Mouse (Mus musculus): ENCODE results near the gene Agap3.

The Agap3 gene

DNA sequence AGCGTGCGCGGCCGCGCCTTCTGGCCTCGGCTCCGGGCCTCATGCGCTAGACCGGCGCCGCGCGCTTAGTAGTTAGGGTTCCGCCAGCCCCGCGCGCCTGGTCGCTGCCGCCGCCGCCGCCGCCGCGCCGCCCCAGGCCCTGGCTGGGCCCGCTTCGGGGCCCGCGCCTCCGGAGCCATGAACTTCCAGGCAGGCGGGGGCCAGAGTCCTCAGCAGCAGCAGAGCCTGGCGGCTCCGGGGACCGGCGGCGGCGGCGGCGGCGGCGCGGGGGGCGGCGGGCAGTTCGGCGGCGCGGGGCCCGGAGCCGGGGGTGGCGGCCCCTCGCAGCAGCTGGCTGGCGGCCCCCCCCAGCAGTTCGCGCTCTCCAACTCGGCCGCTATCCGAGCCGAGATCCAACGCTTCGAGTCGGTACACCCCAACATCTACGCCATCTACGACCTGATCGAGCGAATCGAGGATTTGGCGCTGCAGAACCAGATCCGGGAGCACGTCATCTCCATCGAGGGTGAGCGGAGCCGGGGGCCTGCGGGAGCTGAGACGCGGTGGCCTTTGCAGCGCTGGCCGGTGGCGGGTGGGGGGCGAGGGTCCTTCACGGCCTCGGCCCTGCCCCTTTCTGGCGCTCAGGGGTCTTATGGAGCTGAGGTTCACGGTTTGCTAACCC, at the start of gene Agap3:
Gene Agap3 (plus strand): TSS at position 148 of the 661 bp plus-strand sequence.
- no peak for DNase-seq (ENCODE audit: low spot score)

- DNase-seq (ENCODE audit: low spot score) = no peak
Observed at GRCm38 (mm10) chr5:24404594-24405360, 47.2 kb upstream of the Agap3 start.

GRCm38 (mm10) chr5:24405389-24405876, 46.5 kb upstream of the Agap3 start:
- DNase-seq (ENCODE audit: low spot score) = no peak

- DNase-seq (ENCODE audit: low spot score) = no peak
Observed at GRCm38 (mm10) chr5:24408651-24409050, 43.3 kb upstream of the Agap3 start.

DNA sequence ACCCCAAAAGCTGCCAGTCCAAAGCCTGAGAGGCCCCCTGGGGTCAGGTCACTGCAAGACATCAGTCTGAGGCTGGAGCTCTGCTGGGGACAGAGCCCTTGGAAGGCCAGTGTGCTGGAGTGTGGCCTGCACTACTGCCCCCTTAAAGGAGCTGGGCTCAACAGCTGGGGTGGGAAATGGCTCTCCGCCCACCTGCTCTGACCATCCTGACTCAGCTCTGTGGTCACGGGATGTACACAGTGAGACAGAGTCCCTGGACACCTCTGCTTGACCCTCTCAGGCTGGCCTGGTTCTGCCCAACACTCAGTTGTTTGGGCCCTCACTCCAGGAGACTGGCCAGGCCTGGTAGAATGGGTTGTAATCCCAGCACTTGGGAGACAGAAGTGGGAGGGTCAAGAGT, 42.5 kb upstream of the Agap3 start:
- no peak for DNase-seq (ENCODE audit: low spot score)

- no peak for DNase-seq (ENCODE audit: low spot score)
Observed at GRCm38 (mm10) chr5:24412063-24412462, 39.9 kb upstream of the Agap3 start.

- no peak for DNase-seq (ENCODE audit: low spot score)
Observed at GRCm38 (mm10) chr5:24413042-24413693, 38.8 kb upstream of the Agap3 start, which contains the start of gene Asic3. Gene Asic3, plus strand, starts transcription at chr5:24413392.

DNA sequence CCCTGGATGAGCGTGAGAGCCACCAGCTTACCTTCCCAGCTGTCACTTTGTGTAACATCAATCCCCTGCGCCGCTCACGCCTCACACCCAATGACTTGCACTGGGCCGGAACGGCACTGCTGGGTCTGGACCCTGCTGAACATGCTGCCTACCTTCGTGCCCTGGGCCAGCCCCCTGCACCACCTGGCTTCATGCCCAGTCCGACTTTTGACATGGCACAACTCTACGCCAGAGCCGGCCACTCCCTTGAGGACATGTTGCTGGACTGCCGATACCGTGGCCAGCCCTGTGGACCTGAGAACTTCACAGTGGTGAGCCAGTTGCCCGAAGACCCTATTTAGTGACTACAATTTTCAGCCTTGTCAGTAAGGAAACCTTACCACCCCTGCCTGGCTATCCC, 38.0 kb upstream of the Agap3 start:
- DNase-seq (ENCODE audit: low spot score) = no peak

DNA sequence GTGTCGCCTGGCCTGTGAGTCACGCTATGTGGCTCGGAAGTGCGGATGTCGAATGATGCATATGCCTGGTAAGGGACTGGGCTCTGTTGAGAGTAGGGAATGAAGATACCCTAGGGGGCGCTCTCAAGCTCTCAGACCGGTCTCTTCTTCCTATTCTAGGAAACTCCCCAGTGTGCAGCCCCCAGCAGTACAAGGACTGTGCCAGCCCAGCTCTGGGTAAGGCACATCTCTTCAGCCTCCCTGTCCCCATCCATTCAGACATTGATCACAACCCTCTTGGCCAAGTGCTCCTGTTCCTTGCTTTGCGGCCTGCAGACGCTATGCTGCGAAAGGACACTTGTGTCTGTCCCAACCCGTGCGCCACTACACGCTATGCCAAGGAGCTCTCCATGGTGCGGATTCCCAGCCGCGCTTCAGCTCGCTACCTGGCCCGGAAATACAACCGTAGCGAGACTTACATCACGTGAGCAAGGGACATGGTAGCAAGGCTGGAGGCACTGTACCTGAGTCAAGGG, 35.7 kb upstream of the Agap3 start:
- DNase-seq (ENCODE audit: low spot score) = no peak

DNA sequence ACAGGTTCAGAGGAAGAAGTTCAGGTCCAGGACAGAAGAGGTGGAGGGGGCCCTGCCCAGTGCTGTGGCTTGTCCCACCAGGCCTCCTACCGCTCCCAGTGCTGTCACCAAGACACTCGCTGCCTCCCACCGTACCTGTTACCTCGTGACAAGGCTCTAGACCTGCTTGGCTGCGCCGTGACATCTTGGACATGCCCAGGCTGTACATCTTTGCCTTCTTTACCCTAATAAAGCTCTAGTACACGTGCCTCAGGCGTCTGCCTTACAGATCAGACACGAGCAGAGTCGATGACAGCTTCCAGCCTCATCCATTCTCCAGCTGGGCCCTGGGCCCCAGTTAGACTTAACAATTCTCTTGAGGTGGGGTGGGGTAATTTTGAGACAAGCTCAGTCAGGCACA, 34.4 kb upstream of the Agap3 start:
- no peak for DNase-seq (ENCODE audit: low spot score)

DNA sequence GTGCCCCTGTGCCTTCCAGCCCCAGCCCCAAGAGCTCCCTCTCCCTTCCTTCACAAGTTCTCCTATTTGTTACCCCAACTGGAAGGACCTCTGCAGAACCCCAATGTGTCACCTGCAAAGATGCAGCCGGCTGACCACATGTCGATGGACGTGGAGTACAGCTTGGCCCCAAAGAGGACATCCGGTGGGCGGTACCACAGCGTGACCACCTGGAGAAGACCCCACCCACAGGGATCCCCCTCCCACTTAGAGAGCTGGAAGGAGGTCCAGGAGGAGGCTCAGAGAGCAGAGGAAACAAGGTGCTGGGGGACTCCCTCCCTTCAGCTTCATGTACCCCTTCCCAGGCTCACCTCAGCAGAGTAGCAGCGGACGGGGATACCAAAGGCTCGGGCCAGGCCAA, 31.6 kb upstream of the Agap3 start:
- no peak for DNase-seq (ENCODE audit: low spot score)

- peak; percentile 91 for DNase-seq (ENCODE audit: low spot score)
Observed at GRCm38 (mm10) chr5:24423129-24424003, 28.6 kb upstream of the Agap3 start, which contains the start of the genes Cdk5 and Slc4a2. Gene Cdk5, minus strand, starts transcription at chr5:24423530. Gene Slc4a2, plus strand, starts transcription at chr5:24423837.

- DNase-seq (ENCODE audit: low spot score) = no peak
Observed at GRCm38 (mm10) chr5:24424004-24424781, 27.8 kb upstream of the Agap3 start.

DNA sequence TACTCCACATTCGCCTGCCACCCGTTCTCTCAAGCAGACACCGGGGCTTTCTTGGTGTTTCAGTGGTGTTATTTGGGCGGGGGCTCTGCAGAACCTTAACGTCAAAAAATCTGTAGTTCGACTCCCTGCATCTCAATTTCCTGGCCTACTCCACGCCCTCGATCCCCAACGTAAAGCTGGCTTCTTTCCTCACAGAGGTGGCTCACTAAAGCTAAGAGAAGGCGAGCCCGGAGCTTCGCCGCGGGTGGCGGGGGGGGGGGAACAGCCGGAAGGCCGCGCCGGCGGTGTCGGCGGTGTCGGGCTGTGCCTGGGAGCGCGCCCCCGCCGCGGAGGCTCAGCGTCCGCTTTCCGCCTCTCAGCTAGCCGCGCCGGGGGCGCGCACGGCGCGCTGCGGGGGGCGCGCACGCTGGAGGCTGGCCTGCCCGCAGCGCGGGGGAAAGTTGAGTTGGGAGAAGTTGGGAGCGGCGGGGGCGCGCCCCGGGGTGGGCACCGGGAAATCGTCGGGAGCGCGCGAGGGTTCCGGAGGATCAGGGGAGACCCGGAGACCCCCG, 27.0 kb upstream of the Agap3 start:
- DNase-seq (ENCODE audit: low spot score) = peak; percentile 55

- DNase-seq (ENCODE audit: low spot score) = no peak
Observed at GRCm38 (mm10) chr5:24425421-24426036, 26.4 kb upstream of the Agap3 start.

DNA sequence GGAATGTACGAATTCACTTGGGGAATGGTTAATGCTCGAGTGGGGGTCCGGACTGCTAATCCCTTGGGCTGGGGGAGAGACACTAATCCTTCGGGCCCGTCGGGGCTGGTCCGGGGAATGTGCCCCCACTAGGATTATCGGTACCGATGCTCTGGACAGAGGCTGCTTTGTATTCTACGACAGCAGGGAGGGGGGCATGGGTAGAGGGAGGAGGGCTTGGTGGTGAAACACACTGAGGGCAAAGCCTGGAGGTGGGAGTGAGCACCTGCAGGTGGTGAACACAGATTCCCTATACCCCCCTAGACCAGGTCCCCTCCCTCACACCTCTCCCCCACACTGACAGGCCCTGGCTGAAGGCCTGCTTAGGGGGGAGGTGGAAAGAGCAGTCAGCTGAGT, 25.9 kb upstream of the Agap3 start:
- DNase-seq (ENCODE audit: low spot score) = no peak

DNA sequence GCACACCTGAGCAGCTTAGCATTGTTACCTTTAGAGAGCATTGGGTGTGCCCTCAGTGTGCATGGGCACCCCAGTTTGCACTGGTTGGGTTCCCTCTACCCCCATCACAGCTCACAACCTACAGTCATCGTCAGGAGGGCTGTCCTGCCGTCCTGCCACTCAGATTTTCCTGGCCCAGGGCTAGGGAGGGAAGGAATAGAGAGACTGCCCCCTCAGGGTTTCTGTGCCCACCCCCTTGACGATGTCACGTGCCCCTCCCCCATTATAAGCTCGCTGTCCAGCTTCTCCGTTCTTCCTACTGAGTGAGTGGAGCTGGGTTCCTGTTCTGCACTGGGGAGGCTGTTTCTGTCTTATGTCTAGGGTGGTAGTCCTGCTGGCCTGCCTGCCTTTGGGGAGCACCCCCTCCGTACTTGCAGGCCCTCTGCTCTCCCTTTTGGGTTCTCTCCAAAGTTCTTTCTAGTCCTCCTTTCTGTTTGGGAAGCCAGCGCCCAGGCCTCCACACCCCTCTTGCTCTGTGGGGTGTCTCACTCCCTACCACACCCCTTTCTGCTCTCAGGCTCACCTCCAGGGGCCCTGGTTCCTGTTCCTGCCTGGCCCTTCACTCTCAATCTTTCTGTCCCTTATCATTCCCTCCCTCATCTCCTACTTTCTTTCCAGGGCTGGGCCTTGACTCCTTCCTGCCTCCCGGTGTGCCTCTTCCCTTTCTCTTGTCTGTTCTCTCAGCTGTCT, 25.3 kb upstream of the Agap3 start:
- DNase-seq (ENCODE audit: low spot score) = no peak

GRCm38 (mm10) chr5:24427285-24427633, 24.7 kb upstream of the Agap3 start:
- no peak for DNase-seq (ENCODE audit: low spot score)

DNA sequence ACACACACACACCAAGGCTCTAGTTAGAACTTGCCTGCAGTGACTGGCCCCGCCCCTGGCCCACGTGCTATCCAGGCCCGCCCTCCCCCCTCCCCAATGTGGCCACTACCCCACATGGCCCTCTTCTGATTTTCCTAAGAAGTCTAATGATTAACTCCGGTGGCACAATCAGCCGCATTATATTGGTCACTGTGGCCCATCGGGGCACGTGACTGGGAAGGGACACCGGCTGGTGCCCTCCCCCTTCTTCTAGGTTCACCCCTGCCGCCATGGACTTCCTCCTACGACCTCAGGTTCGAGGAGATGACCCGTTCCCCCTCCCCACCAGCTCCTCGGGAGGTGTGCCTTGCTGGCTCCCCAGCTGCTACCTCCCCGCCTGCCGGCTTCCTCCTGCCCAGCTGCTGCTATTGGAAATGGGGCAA, 24.0 kb upstream of the Agap3 start:
- DNase-seq (ENCODE audit: low spot score) = no peak

All from urinary bladder, postnatal 10 days (tissue).